Mouse (Mus musculus) limb, embryonic 14.5 days (tissue): ENCODE data around the gene Tgoln1. TPM values are rescaled to one million over a fixed set of nuclear protein-coding genes. Genes with fewer than 3 reads are reported as not detected.

Source experiments
- ATAC-seq: fragments of 200-750 bp; cut with Nextera tagmentation; 2 replicates; pipeline ENCODE4 v1.8.0; 2017; ENCODE audit warnings: low read depth, moderate number of reproducible peaks, moderate TSS enrichment; ENCODE audit not compliant: low FRiP score
- DNase-seq: peaks from one replicate; pipeline ENCODE4 v3.0.0-alpha.2; 2015; ENCODE audit warnings: low spot score
- H3K27ac ChIP-seq: fragments of 300-500 bp; sonication (generic); replicated peaks from 2 replicates; pipeline ENCODE4 v1.5.1; 2014; ENCODE audit warnings: low read depth, mild to moderate bottlenecking, low read length, moderate library complexity, mixed read lengths
- H3K27me3 ChIP-seq: fragments of 300-500 bp; sonication (generic); 2 replicates; pipeline ENCODE4 v1.6.1; 2014; ENCODE audit warnings: low read length, mixed read lengths; ENCODE audit not compliant: control insufficient read depth, insufficient read depth
- H3K36me3 ChIP-seq: fragments of 300-500 bp; sonication (generic); 2 replicates; pipeline ENCODE4 v1.6.1; 2014; ENCODE audit warnings: mild to moderate bottlenecking, low read length, moderate library complexity, mixed read lengths; ENCODE audit not compliant: control insufficient read depth, insufficient read depth
- H3K4me1 ChIP-seq: fragments of 300-500 bp; sonication (generic); 2 replicates; pipeline ENCODE4 v1.6.1; 2014; ENCODE audit warnings: antibody characterized with exemption, low read length, mixed read lengths; ENCODE audit not compliant: control insufficient read depth, insufficient read depth
- H3K4me2 ChIP-seq: fragments of 300-500 bp; sonication (generic); replicated peaks from 2 replicates; pipeline ENCODE4 v1.6.1; 2014; ENCODE audit warnings: low read depth, mild to moderate bottlenecking, low read length, moderate library complexity; ENCODE audit not compliant: severe bottlenecking
- H3K4me3 ChIP-seq: fragments of 300-500 bp; sonication (generic); replicated peaks from 2 replicates; pipeline ENCODE4 v1.5.1; 2014; ENCODE audit warnings: low read length
- H3K9ac ChIP-seq: fragments of 300-500 bp; sonication (generic); 2 replicates; pipeline ENCODE4 v1.6.1; 2014; ENCODE audit warnings: mild to moderate bottlenecking, low read depth, low read length, moderate library complexity; ENCODE audit not compliant: severe bottlenecking
- H3K9me3 ChIP-seq: fragments of 300-500 bp; sonication (generic); 2 replicates; pipeline ENCODE4 v1.6.1; 2016; ENCODE audit warnings: low read length; ENCODE audit not compliant: control insufficient read depth
- POLR2A ChIP-seq: fragments of 200-500 bp; IDR thresholded peaks from 2 replicates; pipeline ENCODE4 v1.8.0; 2012; ENCODE audit warnings: inconsistent platforms, mild to moderate bottlenecking, moderate library complexity, borderline replicate concordance; ENCODE audit not compliant: insufficient read depth, insufficient read length; ENCODE audit errors: extremely low read depth
- WGBS: fragments of 180-500 bp; shearing (Covaris S2); extraction: QIAGEN DNeasy Blood & Tissue Kit; methylation state at CpG from one replicate; pipeline ENCODE4 v1.1.7; 2014; 5-methylcytosine and 5-hydroxymethylcytosine counted together
- polyA plus RNA-seq, 2 experiments: library from polyadenylated mRNA; depleted of rRNA in 1 of 2; stranded (reverse) in 1 of 2; unstranded in 1 of 2; fragments of >200 nt; fragmentation: Nextera tagmentation in 1 of 2; extraction: Ambion mirVana in 1 of 2; gene quantifications; 2 replicates each; pipeline versions ENCODE4 v1.2.1 to v1.2.3; 2012 to 2014

Gene Tgoln1
- polyA plus RNA-seq, 2 experiments: 19.4 to 27.6 TPM

DNA sequence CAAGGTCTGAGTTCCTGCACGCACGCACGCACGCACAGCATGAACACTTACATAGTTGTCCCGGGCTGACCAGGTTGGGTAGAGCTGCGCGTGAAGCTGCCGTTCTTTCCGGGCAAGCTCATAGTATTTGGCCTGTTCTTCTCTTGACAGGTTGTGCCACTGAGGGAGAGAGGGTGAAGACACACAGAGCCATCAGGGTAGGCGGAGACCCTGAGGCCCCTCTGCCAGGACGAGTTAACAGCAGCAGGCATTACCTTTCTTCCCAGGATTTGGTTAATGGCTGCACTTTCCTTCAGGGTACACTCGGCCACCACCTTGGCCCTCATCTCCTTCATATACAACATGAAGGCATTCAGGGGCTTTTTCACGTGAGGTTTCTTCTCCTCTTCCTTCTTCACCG is 14.2 kb upstream of the Tgoln1 start:
- H3K4me1 ChIP-seq: no peaks in the 10 kb centered on the region; the same call in 1 of the 2 replicates
- no peak overlapping the region for H3K9ac ChIP-seq
- H3K4me3 ChIP-seq: no peak overlapping the region
- H3K27me3 ChIP-seq: no peaks in the 10 kb centered on the region
- H3K27ac ChIP-seq: no peak overlapping the region
- H3K9me3 ChIP-seq: no peaks in the 10 kb centered on the region
- ATAC-seq (no peak), DNase-seq (no peak)
- WGBS: 93% methylated on average over 14 of the region's 14 CpGs
- H3K4me2 ChIP-seq: no peak overlapping the region
- peaks cover 79% of the 10 kb centered on the region for H3K36me3 ChIP-seq
- TF ChIP-seq POLR2A: no peak

- no peak for ATAC-seq
- H3K4me3 ChIP-seq: no peak overlapping the region
- H3K27ac ChIP-seq: no peak overlapping the region
- 97% methylated on average over 2 of the region's 2 CpGs for WGBS
- peaks cover 85% of the 10 kb centered on the region for H3K36me3 ChIP-seq
- no peak for TF ChIP-seq POLR2A
- no peaks in the 10 kb centered on the region for H3K27me3 ChIP-seq
- no peaks in the 10 kb centered on the region for H3K9me3 ChIP-seq
- H3K4me2 ChIP-seq: no peak overlapping the region
- no peak for DNase-seq
- H3K4me1 ChIP-seq: no peaks in the 10 kb centered on the region
- no peak overlapping the region for H3K9ac ChIP-seq
Measured at GRCm38 (mm10) chr6:72630370-72630769, 13.6 kb upstream of the Tgoln1 start.

GRCm38 (mm10) chr6:72627276-72627675 is 10.5 kb upstream of the Tgoln1 start:
- no peak overlapping the region for H3K4me2 ChIP-seq
- DNase-seq: no peak
- no peak overlapping the region for H3K27ac ChIP-seq
- peaks cover 64% of the 10 kb centered on the region for H3K36me3 ChIP-seq
- no peak overlapping the region for H3K4me3 ChIP-seq
- H3K9ac ChIP-seq: no peak overlapping the region
- ATAC-seq: no peak
- no peaks in the 10 kb centered on the region for H3K27me3 ChIP-seq
- H3K9me3 ChIP-seq: no peaks in the 10 kb centered on the region
- WGBS: 93% methylated on average over 16 of the region's 16 CpGs
- no peaks in the 10 kb centered on the region for H3K4me1 ChIP-seq
- no peak for TF ChIP-seq POLR2A

DNA sequence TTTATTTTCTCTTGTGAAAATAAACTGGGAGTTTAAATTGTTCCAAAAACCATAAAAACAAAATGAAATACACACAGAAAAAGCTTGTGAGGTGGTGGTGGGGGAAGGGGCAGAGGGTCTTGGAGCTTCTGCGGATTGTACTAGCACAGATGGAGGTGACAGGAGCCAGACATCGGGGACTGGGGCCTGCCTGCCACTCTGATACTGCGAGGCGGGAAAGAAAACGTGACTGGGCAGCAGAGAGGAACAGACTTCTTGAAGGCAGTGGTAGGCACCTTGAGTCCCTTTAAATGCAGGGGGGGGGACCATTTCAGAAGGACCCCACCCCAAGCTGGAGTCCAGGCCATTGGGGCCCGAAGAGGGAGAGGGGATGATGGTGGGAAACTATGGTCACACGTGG is 9.6 kb upstream of the Tgoln1 start:
- no peak overlapping the region for H3K4me2 ChIP-seq
- TF ChIP-seq POLR2A: no peak
- no peaks in the 10 kb centered on the region for H3K4me1 ChIP-seq
- H3K36me3 ChIP-seq: peaks cover 55% of the 10 kb centered on the region
- no peak overlapping the region for H3K27ac ChIP-seq
- ATAC-seq (no peak), DNase-seq (no peak)
- no peak overlapping the region for H3K9ac ChIP-seq
- no peaks in the 10 kb centered on the region for H3K9me3 ChIP-seq
- no peak overlapping the region for H3K4me3 ChIP-seq
- 85% methylated on average over 7 of the region's 7 CpGs for WGBS
- no peaks in the 10 kb centered on the region for H3K27me3 ChIP-seq

GRCm38 (mm10) chr6:72623661-72624402 is 7.0 kb upstream of the Tgoln1 start:
- Histone ChIP-seq H3K4me3 (no peak overlapping the region), H3K9ac (no peak overlapping the region), H3K9me3 (no peaks in the 10 kb centered on the region), H3K27ac (no peak overlapping the region), H3K36me3 (peaks cover 29% of the 10 kb centered on the region), H3K4me1 (no peaks in the 10 kb centered on the region), H3K27me3 (no peaks in the 10 kb centered on the region), H3K4me2 (no peak overlapping the region)
- 0 out of 2 replicates have a peak, but pooled peaks have one; percentile 30 for ATAC-seq
- 89% methylated on average over 8 of the region's 8 CpGs for WGBS
- no peak for DNase-seq
- no peak for TF ChIP-seq POLR2A

- Histone ChIP-seq H3K27ac (no peak overlapping the region), H3K4me2 (no peak overlapping the region), H3K9me3 (no peaks in the 10 kb centered on the region), H3K4me1 (no peaks in the 10 kb centered on the region), H3K4me3 (no peak overlapping the region), H3K36me3 (peaks cover 27% of the 10 kb centered on the region), H3K27me3 (no peaks in the 10 kb centered on the region), H3K9ac (no peak overlapping the region)
- 42% methylated on average over 3 of the region's 3 CpGs for WGBS
- DNase-seq (no peak), ATAC-seq (no peak)
- TF ChIP-seq POLR2A: no peak
Measured at GRCm38 (mm10) chr6:72622917-72623316, 6.1 kb upstream of the Tgoln1 start.
